Mouse (Mus musculus): ENCODE measurements around the gene Ppfibp2. TPM values are rescaled to one million over a fixed set of nuclear protein-coding genes. Genes with fewer than 3 reads are reported as not detected.

Gene Ppfibp2
- total and polyA plus RNA-seq, 2 experiments from 2014 or later: 6.6 to 17.5 TPM

- no peak overlapping the region for H3K9ac ChIP-seq (replicated peaks; ENCODE audit: low read depth, low read length)
- no peak for TF ChIP-seq CTCF (IDR thresholded peaks at IDR 0.05; ENCODE audit: low read depth)
- no peak for TF ChIP-seq EP300 (IDR thresholded peaks at IDR 0.05; ENCODE audit: low read depth)
- H3K27me3 ChIP-seq (ENCODE audit: control insufficient read depth, insufficient read depth, low read length): no peaks in the 10 kb centered on the region
- H3K9me3 ChIP-seq (replicated peaks; ENCODE audit: control insufficient read depth, low read length): no peaks in the 10 kb centered on the region
- no peak for ATAC-seq (ENCODE audit: insufficient read depth, low read depth)
- no peak overlapping the region for H3K27ac ChIP-seq (ENCODE audit: low read depth)
- H3K36me3 ChIP-seq (replicated peaks; ENCODE audit: control insufficient read depth, insufficient read depth, low read length): peaks cover 7% of the 10 kb centered on the region; the same call in 1 of the 2 replicates
- no peak overlapping the region for H3K4me3 ChIP-seq (ENCODE audit: low read depth, low read length)
- WGBS: 61% methylated on average over 10 of the region's 10 CpGs
- H3K4me1 ChIP-seq (ENCODE audit: control insufficient read depth, insufficient read depth): no peaks in the 10 kb centered on the region
- no peak for DNase-seq (ENCODE audit: low spot score)
- no peak overlapping the region for H3K4me2 ChIP-seq (ENCODE audit: low read depth, low read length)
Measured at GRCm38 (mm10) chr7:107694254-107694947, 99.4 kb downstream of the Ppfibp2 start.

DNA sequence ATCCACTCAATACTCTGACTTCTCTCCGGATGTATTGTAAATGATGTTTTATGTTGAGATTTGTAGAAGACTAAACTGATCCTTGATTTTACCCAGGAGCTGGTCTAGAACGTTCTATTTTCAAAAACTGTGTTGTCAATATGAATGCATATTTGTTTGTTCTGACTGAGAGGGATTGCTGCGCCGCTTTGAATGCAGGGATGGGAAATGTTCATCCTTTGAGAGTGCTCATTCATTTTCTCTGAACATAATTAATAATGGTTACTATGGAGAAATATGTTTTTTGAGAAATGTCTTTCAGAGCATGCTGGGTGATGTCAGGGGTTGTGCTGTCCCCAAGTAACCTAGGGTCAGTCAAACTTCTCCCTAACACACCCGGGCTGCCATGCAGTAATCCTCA is 102.1 kb downstream of the Ppfibp2 start:
- H3K9me3 ChIP-seq (replicated peaks; ENCODE audit: control insufficient read depth, low read length): no peaks in the 10 kb centered on the region
- ATAC-seq (ENCODE audit: insufficient read depth, low read depth) (no peak), DNase-seq (ENCODE audit: low spot score) (no peak)
- WGBS: 82% methylated on average over 5 of the region's 5 CpGs
- H3K4me1 ChIP-seq (ENCODE audit: control insufficient read depth, insufficient read depth): no peaks in the 10 kb centered on the region
- H3K27ac ChIP-seq (ENCODE audit: low read depth): no peak overlapping the region
- H3K4me2 ChIP-seq (ENCODE audit: low read depth, low read length): no peak overlapping the region
- TF ChIP-seq CTCF (IDR thresholded peaks at IDR 0.05; ENCODE audit: low read depth) (no peak), EP300 (IDR thresholded peaks at IDR 0.05; ENCODE audit: low read depth) (no peak)
- H3K4me3 ChIP-seq (ENCODE audit: low read depth, low read length): no peak overlapping the region
- no peaks in the 10 kb centered on the region for H3K27me3 ChIP-seq (ENCODE audit: control insufficient read depth, insufficient read depth, low read length)
- H3K9ac ChIP-seq (replicated peaks; ENCODE audit: low read depth, low read length): no peak overlapping the region
- peaks cover 15% of the 10 kb centered on the region for H3K36me3 ChIP-seq (replicated peaks; ENCODE audit: control insufficient read depth, insufficient read depth, low read length)

DNA sequence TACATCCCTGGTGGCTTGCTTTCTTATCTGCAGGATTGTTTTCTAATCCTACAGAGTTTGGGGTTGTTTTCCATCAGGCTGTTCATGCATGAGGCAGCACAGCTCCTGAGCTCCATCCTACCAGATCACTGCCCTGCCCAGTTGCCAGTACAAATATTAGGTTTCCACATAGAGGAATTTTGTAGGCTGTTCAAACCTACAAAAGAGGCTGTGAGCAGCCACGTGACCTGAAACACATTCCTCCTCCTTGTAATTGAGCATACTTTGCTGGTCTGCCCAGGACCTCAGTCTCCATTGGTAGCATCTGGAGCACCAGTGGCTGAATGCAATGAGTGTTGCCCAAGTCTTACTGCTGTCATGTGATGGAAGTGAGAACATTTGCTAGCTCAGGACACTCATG is 104.9 kb downstream of the Ppfibp2 start:
- no peak for DNase-seq (ENCODE audit: low spot score)
- TF ChIP-seq CTCF (IDR thresholded peaks at IDR 0.05; ENCODE audit: low read depth) (no peak), EP300 (IDR thresholded peaks at IDR 0.05; ENCODE audit: low read depth) (no peak)
- 43% methylated on average over 1 of the region's 1 CpGs for WGBS
- Histone ChIP-seq H3K27ac (ENCODE audit: low read depth) (no peak overlapping the region), H3K4me2 (ENCODE audit: low read depth, low read length) (no peak overlapping the region), H3K9ac (replicated peaks; ENCODE audit: low read depth, low read length) (no peak overlapping the region), H3K36me3 (replicated peaks; ENCODE audit: control insufficient read depth, insufficient read depth, low read length) (peaks cover 23% of the 10 kb centered on the region), H3K4me3 (ENCODE audit: low read depth, low read length) (no peak overlapping the region), H3K9me3 (replicated peaks; ENCODE audit: control insufficient read depth, low read length) (no peaks in the 10 kb centered on the region), H3K27me3 (ENCODE audit: control insufficient read depth, insufficient read depth, low read length) (no peaks in the 10 kb centered on the region), H3K4me1 (ENCODE audit: control insufficient read depth, insufficient read depth) (no peaks in the 10 kb centered on the region)
- no peak for ATAC-seq (ENCODE audit: insufficient read depth, low read depth)

DNA sequence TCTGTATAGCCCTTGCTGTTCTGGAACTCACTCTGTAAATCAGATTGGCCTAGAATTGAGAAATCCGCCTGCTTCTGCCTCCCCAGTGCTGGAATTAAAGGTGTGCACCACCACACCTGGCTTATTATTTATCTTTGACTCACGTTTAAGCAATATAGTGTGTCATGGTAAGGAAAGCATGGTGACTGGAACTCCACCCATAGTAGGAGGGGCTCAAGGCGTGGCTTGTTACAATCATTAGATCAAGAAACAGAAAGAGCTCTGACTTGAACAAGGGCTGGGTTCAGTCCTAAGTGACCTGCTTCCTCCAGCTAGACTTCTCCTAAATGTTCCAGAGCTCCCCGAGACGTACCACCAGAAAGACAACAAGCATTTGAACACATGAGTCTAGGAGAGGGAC is 105.6 kb downstream of the Ppfibp2 start:
- Histone ChIP-seq H3K9me3 (replicated peaks; ENCODE audit: control insufficient read depth, low read length) (no peaks in the 10 kb centered on the region), H3K27ac (ENCODE audit: low read depth) (no peak overlapping the region), H3K4me2 (ENCODE audit: low read depth, low read length) (no peak overlapping the region), H3K4me1 (ENCODE audit: control insufficient read depth, insufficient read depth) (peaks cover under 1% of the 10 kb centered on the region; the same call in 1 of the 2 replicates), H3K9ac (replicated peaks; ENCODE audit: low read depth, low read length) (no peak overlapping the region), H3K27me3 (ENCODE audit: control insufficient read depth, insufficient read depth, low read length) (no peaks in the 10 kb centered on the region), H3K36me3 (replicated peaks; ENCODE audit: control insufficient read depth, insufficient read depth, low read length) (peaks cover 23% of the 10 kb centered on the region), H3K4me3 (ENCODE audit: low read depth, low read length) (no peak overlapping the region)
- DNase-seq (ENCODE audit: low spot score): no peak
- 81% methylated on average over 5 of the region's 5 CpGs for WGBS
- TF ChIP-seq EP300 (IDR thresholded peaks at IDR 0.05; ENCODE audit: low read depth) (no peak), CTCF (IDR thresholded peaks at IDR 0.05; ENCODE audit: low read depth) (no peak)
- ATAC-seq (ENCODE audit: insufficient read depth, low read depth): no peak

DNA sequence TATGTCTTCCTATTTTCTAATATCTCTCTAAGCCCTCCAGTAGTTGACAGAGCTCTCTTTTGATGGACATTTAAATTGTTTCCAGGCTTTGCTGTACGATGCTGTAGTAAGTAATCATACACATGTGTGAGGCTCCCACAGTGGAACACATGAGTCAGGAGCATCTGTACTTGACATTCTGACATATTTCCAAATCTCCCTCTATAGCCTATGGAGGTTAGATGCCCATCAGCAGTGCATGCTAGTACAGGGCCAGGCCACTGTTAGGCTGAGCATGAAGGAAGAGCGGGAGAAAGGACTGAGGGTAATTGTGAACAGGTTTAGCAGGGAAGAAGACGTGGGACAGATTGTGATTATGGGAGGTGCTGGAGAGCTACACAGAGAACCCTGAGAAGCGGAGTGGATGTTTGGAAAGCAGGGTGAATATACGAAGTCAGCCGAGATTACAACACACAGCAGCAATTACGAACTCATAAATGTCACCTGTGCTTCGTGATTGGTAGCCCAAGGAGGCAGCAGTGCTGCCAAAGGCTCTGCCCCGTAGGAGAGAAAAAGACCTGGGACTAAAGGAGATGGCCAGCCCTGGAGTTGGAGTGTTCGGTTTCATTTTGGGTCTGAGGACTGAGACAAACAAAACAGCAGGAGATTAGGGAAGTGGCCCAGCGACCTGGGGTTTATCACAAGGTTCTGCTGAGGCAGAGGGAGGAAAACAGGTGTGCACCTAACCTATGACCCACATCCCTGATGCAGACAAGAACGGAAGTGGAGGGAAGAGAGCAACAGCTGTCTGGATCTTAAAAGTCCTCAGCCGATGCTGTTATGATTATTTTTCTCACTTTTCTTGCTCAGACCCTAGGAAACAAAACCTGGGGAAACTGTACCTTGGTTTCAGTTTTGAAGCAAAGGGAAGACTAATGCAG is 107.7 kb downstream of the Ppfibp2 start:
- no peak overlapping the region for H3K4me2 ChIP-seq (ENCODE audit: low read depth, low read length)
- TF ChIP-seq EP300 (IDR thresholded peaks at IDR 0.05; ENCODE audit: low read depth) (no peak), CTCF (IDR thresholded peaks at IDR 0.05; ENCODE audit: low read depth) (no peak)
- no peak overlapping the region for H3K9ac ChIP-seq (replicated peaks; ENCODE audit: low read depth, low read length)
- DNase-seq (ENCODE audit: low spot score) (no peak), ATAC-seq (ENCODE audit: insufficient read depth, low read depth) (no peak)
- H3K27ac ChIP-seq (ENCODE audit: low read depth): no peak overlapping the region
- no peaks in the 10 kb centered on the region for H3K9me3 ChIP-seq (replicated peaks; ENCODE audit: control insufficient read depth, low read length)
- H3K27me3 ChIP-seq (ENCODE audit: control insufficient read depth, insufficient read depth, low read length): no peaks in the 10 kb centered on the region
- H3K4me1 ChIP-seq (ENCODE audit: control insufficient read depth, insufficient read depth): peaks cover 9% of the 10 kb centered on the region
- H3K4me3 ChIP-seq (ENCODE audit: low read depth, low read length): no peak overlapping the region
- peaks cover 18% of the 10 kb centered on the region for H3K36me3 ChIP-seq (replicated peaks; ENCODE audit: control insufficient read depth, insufficient read depth, low read length)
- 70% methylated on average over 13 of the region's 13 CpGs for WGBS
